Mouse (Mus musculus) heart, adult 11 months (tissue): Measurements from ENCODE around the gene Adipor1.

Source experiments
- DNase-seq: peaks from one replicate; pipeline ENCODE4 v3.0.0; 2022

Gene Adipor1

GRCm38 (mm10) chr1:134419751-134420458 lies 4.7 kb downstream of the Adipor1 start:
- peak; percentile 90 for DNase-seq

GRCm38 (mm10) chr1:134423911-134424310 lies 8.7 kb downstream of the Adipor1 start:
- no peak for DNase-seq

GRCm38 (mm10) chr1:134426289-134426688 lies 11.1 kb downstream of the Adipor1 start:
- DNase-seq, result no peak

GRCm38 (mm10) chr1:134433002-134433401 lies 17.8 kb downstream of the Adipor1 start:
- peak; percentile 88 for DNase-seq

GRCm38 (mm10) chr1:134433473-134433872 lies 18.3 kb downstream of the Adipor1 start:
- DNase-seq, result no peak

GRCm38 (mm10) chr1:134435414-134435813 lies 20.2 kb downstream of the Adipor1 start:
- peak; percentile 90 for DNase-seq

- peak; percentile 65 for DNase-seq
Measured at GRCm38 (mm10) chr1:134440437-134440836, 25.3 kb downstream of the Adipor1 start.

GRCm38 (mm10) chr1:134441737-134442136 lies 26.6 kb downstream of the Adipor1 start:
- DNase-seq, result peak; percentile 31

- DNase-seq, result peak; percentile 36
Measured at GRCm38 (mm10) chr1:134442394-134442793, 27.2 kb downstream of the Adipor1 start.

- peak; percentile 29 for DNase-seq
Measured at GRCm38 (mm10) chr1:134443288-134443687, 28.1 kb downstream of the Adipor1 start.

- DNase-seq, result no peak
Measured at GRCm38 (mm10) chr1:134445418-134445817, 30.2 kb downstream of the Adipor1 start.

GRCm38 (mm10) chr1:134448537-134448936 lies 33.4 kb downstream of the Adipor1 start:
- DNase-seq, result peak; percentile 51

- DNase-seq, result peak; percentile 25
Measured at GRCm38 (mm10) chr1:134450201-134450600, 35.0 kb downstream of the Adipor1 start.

GRCm38 (mm10) chr1:134450986-134451385 lies 35.8 kb downstream of the Adipor1 start:
- peak; percentile 90 for DNase-seq

- DNase-seq, result peak; percentile 99
Measured at GRCm38 (mm10) chr1:134454904-134455824, 40.0 kb downstream of the Adipor1 start, which contains the start of gene Klhl12. Gene Klhl12 (plus strand): TSS chr1:134455531.

- DNase-seq, result peak; percentile 54
Measured at GRCm38 (mm10) chr1:134456060-134456459, 40.9 kb downstream of the Adipor1 start.

- peak; percentile 67 for DNase-seq
Measured at GRCm38 (mm10) chr1:134458139-134458727, 43.1 kb downstream of the Adipor1 start.

GRCm38 (mm10) chr1:134460294-134461284 lies 45.4 kb downstream of the Adipor1 start:
- no peak for DNase-seq
